Mouse (Mus musculus) myocyte (in vitro differentiated cells): Measurements from ENCODE around the gene Pnmt.

Source experiments
- CEBPB ChIP-seq: IDR thresholded peaks from 2 replicates; pipeline ENCODE4 v1.6.1; 2011; ENCODE audit warnings: mild to moderate bottlenecking, moderate library complexity; ENCODE audit not compliant: poor library complexity, insufficient read depth, severe bottlenecking
- E2F4 ChIP-seq: IDR thresholded peaks from one replicate; pipeline ENCODE4 v1.6.1; 2011; ENCODE audit warnings: mild to moderate bottlenecking, control low read depth, moderate library complexity; ENCODE audit not compliant: insufficient read depth
- POLR2A ChIP-seq: IDR thresholded peaks from one replicate; pipeline ENCODE4 v1.6.1; 2011; ENCODE audit warnings: low read depth, mild to moderate bottlenecking, control low read depth, moderate library complexity; ENCODE audit not compliant: insufficient read length
- TCF12 ChIP-seq: IDR thresholded peaks from one replicate; pipeline ENCODE4 v1.6.1; 2011; ENCODE audit warnings: mild to moderate bottlenecking, control low read depth; ENCODE audit not compliant: poor library complexity, insufficient read depth, severe bottlenecking
- USF1 ChIP-seq: IDR thresholded peaks from one replicate; pipeline ENCODE4 v1.6.1; 2011; ENCODE audit warnings: low read depth, mild to moderate bottlenecking, control low read depth, moderate library complexity

GRCm38 (mm10) chr11:98379379-98379778, 6.9 kb upstream of the Pnmt start:
- no peak for TF ChIP-seq POLR2A
- no peak for TF ChIP-seq E2F4
- TF ChIP-seq TCF12 = no peak
- no peak for TF ChIP-seq USF1
- no peak for TF ChIP-seq CEBPB
